Mouse (Mus musculus) ES-E14 (cell line): Measurements from ENCODE around the gene Pcdh19.

Source experiments
- CHD2 ChIP-seq: IDR thresholded peaks from 2 replicates; pipeline ENCODE4 v1.6.1; 2014; ENCODE audit warnings: mild to moderate bottlenecking, low read depth, low read length, inconsistent platforms
- HCFC1 ChIP-seq: IDR thresholded peaks from 2 replicates; pipeline ENCODE4 v1.6.1; 2012; ENCODE audit warnings: low read length, inconsistent platforms, borderline replicate concordance; ENCODE audit not compliant: insufficient read depth
- MAFK ChIP-seq: IDR thresholded peaks from 2 replicates; pipeline ENCODE4 v1.6.1; 2014; ENCODE audit warnings: mild to moderate bottlenecking, low read depth, low read length, inconsistent platforms; ENCODE audit not compliant: insufficient read depth
- ZC3H11A ChIP-seq: IDR thresholded peaks from 2 replicates; pipeline ENCODE4 v1.6.1; 2012; ENCODE audit warnings: low read depth, mild to moderate bottlenecking, inconsistent platforms, low read length, borderline replicate concordance
- ZNF384 ChIP-seq: IDR thresholded peaks from 2 replicates; pipeline ENCODE4 v1.6.1; 2012; ENCODE audit warnings: low read depth, low read length, inconsistent platforms

GRCm38 (mm10) chrX:133675121-133675520, 13.7 kb downstream of the Pcdh19 start:
- TF ChIP-seq MAFK (no peak), ZNF384 (no peak), HCFC1 (no peak), ZC3H11A (no peak), CHD2 (no peak)
